Mouse (Mus musculus) adrenal gland, postnatal 10 days (tissue): Measurements from ENCODE around the gene Ccdc172. TPM values are rescaled to one million over a fixed set of nuclear protein-coding genes. Genes with fewer than 3 reads are reported as not detected.

Source experiments
- DNase-seq: peaks from one replicate; pipeline ENCODE4 v3.0.0; 2021; ENCODE audit warnings: mixed read lengths
- total RNA-seq, 2 experiments: library from RNA; stranded (reverse); gene quantifications; 2 replicates each; pipeline ENCODE4 v1.2.3; 2021

The Ccdc172 gene
- total RNA-seq, 2 experiments from 2014 or later = not detected

DNA sequence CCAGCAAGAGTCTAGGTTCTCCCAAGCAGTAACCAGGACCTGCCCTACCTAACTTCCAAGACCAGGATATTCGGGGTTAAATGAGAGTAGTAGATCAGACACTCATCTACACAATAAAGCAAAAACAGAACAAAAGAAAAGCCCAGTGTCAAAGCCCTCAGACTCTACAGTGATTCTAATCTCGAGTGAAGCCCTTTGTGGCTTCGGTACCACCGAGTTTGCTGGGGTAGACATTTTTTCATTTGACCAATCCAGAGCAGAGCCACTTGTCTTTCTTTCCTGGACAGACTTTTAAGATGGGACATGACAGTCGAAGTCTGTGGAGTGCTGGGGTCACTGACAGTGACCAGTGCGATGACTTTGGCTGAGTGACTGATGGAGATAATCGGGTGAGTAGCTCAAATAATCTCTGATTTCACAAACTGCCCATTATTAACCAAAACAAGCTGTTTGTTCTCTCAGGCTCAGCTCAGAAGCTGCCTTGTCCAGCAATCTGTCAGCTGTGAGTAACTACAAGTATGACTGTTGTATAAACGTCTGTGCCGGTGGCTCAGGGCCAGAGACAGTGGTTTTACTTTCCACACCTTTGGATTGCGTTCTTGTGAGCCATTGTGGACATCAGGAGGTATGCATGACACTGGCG lies 60.8 kb downstream of the Ccdc172 start:
- DNase-seq = no peak

DNA sequence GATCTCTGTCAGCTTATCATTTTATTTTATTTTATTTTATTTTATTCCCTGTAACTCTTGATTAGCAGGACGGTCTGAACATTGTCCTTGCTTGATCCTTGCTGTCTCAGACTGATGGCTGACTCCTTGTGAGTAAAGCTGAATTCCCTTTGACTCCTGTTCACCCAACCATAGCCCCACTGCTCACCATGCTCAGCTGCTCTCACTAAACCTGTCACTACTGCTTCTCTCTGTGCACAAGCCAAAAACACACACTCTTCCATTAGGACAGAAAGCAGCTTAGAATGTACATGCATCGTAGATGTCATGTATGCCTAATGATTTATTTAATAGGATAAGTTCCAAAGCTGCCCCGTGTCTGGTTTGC lies 61.3 kb downstream of the Ccdc172 start:
- DNase-seq = no peak

DNA sequence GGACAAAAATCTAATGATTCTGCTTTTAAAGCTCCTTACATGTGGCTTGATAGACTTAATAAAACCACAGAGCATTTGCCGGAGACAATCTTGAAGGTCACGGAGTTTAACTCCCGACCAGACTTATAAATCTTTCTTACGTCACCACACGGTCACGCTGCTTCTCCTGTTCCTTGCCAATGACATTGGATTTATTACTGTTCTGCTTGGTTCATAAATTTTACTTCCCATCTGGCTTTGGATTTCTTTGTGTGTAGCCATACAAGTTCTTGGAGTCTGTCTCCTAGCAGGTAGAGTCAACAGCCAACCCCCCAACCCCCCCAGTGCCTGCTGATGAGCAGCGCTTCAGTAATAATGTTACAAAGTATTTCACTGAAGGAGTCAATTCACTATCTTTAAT lies 70.2 kb downstream of the Ccdc172 start:
- no peak for DNase-seq

DNA sequence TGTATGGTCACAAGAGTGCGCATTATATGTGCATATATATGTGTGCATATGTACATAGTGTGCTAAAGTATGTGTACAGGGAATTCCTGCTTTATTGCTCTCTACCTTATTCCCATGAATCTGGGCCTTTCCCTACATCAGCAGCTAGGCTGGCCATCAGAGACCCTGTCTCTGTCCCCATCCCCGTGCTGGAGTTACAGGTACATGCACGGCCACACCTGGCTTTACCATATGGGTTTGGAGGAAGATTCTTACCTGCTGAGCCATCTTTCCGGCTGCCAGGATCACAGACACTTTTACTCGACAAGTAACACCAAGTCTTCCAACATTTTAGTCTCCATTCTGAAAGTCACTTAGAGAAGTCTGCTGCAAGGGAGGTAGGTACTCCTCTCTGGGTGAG lies 71.2 kb downstream of the Ccdc172 start:
- DNase-seq = no peak

DNA sequence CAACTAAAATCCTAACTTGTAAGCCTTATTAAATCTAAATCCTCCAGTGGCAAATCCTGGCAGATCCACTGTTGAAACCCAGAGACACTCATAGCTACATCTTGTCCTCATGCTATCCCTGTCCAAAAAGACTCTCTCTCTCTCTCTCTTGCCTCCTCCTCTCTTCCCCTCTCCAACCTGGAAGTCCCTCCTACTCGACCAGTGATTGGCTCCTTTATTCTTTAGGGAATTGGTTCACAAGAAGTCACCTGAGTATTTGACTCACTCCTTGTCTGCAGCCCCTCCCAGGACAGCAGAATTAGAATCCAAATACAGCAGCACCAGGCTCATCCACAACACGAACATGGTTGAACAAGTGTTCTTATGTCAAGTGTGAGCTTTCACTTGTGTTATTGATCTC lies 74.3 kb downstream of the Ccdc172 start:
- no peak for DNase-seq

DNA sequence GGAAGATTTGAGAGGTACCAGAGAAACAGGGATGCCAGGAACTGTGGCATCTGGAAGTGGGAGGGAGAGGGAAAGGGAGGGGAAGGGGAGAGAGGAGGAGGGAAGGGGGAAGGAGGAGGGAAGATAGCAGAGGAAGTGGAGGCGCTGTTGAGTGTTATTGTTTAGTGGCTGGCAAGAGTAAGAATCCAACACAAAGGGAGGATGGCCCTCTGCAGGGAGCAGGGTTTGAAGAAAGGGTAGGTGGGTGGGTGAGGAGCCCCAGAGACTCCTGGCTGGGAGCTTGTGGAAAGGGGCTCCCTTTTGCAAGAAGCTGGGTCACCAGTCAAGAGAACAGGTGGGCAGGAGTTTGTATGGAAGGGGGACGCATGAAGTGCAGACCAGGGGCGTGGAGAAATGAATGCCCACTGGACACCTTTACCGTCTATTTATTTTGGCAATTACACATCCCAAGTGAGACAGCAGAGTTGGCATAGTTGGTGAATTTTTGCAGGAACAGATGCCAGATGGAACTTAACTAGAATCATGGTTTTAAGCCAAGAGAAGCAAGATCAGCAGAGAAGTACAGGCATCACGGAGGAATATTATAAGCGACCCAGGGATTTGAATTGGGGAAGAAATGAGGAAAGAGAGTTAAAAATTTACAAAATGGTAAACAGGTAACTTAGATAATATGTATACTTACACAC lies 78.6 kb downstream of the Ccdc172 start:
- DNase-seq = no peak

DNA sequence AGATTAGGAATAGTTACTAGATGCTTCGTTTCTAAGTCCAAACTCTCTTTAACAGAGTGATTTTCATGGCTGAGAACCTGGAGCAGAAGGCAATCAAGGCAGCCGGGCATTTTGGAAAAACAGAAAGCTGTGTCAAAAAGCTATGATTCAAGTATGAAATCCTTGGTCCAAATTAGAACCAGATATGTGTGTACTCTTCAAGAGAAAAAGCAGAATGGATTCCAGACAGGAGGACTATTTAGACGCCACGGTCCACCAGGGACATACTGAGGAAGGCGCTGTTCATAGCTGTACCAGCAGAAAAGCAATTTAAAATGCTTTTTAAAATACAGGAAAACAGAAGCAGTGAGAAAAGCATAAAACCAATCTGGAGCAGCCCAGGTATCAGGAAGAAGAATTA lies 88.6 kb downstream of the Ccdc172 start:
- DNase-seq = no peak

Other genes starting within 250 kb of the Ccdc172 start
- gene Gfra1, start 56.1 kb upstream of the Ccdc172 start, total RNA-seq = 10 to 100 TPM in 1 of 2 experiments, 1 to 10 TPM in 1; 5.6 to 11.9 TPM
- gene Pnlip, start 140.5 kb downstream of the Ccdc172 start, total RNA-seq = not detected
- 1 to 10 TPM; 4.0 to 7.5 TPM for gene Pnliprp1, start 216.9 kb downstream of the Ccdc172 start, total RNA-seq
- gene Pnliprp2, start 247.7 kb downstream of the Ccdc172 start, total RNA-seq = not detected